In the genomic region with DNA sequence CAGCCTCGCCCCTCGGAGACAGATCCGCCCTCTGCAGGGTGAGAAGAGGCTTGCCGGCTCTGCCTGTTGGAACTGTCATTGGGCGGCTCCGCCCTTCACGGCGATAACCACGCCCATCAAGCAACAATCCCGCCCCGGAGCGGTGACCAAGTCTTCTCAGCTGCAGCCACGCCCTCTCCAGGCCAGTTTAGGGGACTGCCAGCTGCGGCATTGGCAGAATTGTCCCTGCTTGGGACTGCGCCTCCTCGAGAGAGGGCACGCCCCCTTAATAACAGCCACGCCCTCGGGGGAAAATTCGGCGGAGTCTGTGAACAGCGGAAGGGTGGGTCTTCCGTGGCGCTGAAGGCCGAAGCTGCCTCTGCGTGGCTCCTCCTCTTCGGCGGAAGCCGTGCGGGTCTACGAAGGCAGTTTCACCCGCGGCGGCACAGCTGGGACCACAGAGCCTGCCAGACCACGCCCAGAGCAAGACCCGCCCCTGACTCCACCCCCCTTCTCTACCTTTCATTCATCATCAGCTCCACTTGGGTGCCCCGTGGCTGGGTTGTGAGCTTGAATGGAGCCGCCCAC, we compare ENCODE assay signal across 7 mouse cellular contexts. TPM values are rescaled to one million over a fixed set of nuclear protein-coding genes. Genes with fewer than 3 reads are reported as not detected.
DNase-seq lines count a peak whose midpoint lies in the region; ATAC-seq lines count a peak whose summit lies in the region.

No protein-coding gene starts in this region.

- peak overlapping the region; percentile 71; the same call in 1 of the 2 replicates for H3K9ac ChIP-seq in embryonic facial prominence, embryonic 12.5 days
- H3K9ac ChIP-seq in limb, embryonic 11.5 days (ENCODE audit: low read length) = peak overlapping the region; percentile 67
- H3K9ac ChIP-seq in midbrain, embryonic 14.5 days (replicated peaks; ENCODE audit: low read length) = peak overlapping the region; percentile 92

- H3K27me3 ChIP-seq in embryonic facial prominence, embryonic 12.5 days = 0 out of 2 replicates have a peak, but pooled peaks cover 3% of the 10 kb centered on the region
- no peaks in the 10 kb centered on the region for H3K27me3 ChIP-seq in limb, embryonic 11.5 days (ENCODE audit: control insufficient read depth, insufficient read depth, low read length)
- no peaks in the 10 kb centered on the region for H3K27me3 ChIP-seq in midbrain, embryonic 14.5 days (ENCODE audit: control insufficient read depth, insufficient read depth, low read length)

- H3K27ac ChIP-seq in embryonic facial prominence, embryonic 12.5 days = peak overlapping the region; percentile 76
- no peak overlapping the region; the same call in 1 of the 2 replicates for H3K27ac ChIP-seq in limb, embryonic 11.5 days (replicated peaks; ENCODE audit: low read depth, low read length)
- peak overlapping the region; percentile 88 for H3K27ac ChIP-seq in midbrain, embryonic 14.5 days (replicated peaks; ENCODE audit: low read depth, low read length)

- H3K4me3 ChIP-seq in embryonic facial prominence, embryonic 12.5 days = peak overlapping the region; percentile 63
- peak overlapping the region; percentile 67 for H3K4me3 ChIP-seq in limb, embryonic 11.5 days (ENCODE audit: low read depth, low read length)
- H3K4me3 ChIP-seq in midbrain, embryonic 14.5 days (replicated peaks; ENCODE audit: low read depth, low read length) = peak overlapping the region; percentile 89

- H3K4me2 ChIP-seq in embryonic facial prominence, embryonic 12.5 days (replicated peaks) = peak overlapping the region; percentile 87
- peak overlapping the region; percentile 87 for H3K4me2 ChIP-seq in limb, embryonic 11.5 days (ENCODE audit: low read depth, severe bottlenecking)
- peak overlapping the region; percentile 86 for H3K4me2 ChIP-seq in midbrain, embryonic 14.5 days (ENCODE audit: low read length)

- H3K9me3 ChIP-seq in embryonic facial prominence, embryonic 12.5 days = no peaks in the 10 kb centered on the region
- H3K9me3 ChIP-seq in limb, embryonic 11.5 days (ENCODE audit: control insufficient read depth, low read length) = no peaks in the 10 kb centered on the region
- no peaks in the 10 kb centered on the region for H3K9me3 ChIP-seq in midbrain, embryonic 14.5 days (ENCODE audit: control insufficient read depth, low read length)

- WGBS in embryonic facial prominence, embryonic 12.5 days = under 1% methylated on average over 38 of the region's 38 CpGs
- under 1% methylated on average over 38 of the region's 38 CpGs for WGBS in limb, embryonic 11.5 days
- under 1% methylated on average over 38 of the region's 38 CpGs for WGBS in midbrain, embryonic 14.5 days

- H3K36me3 ChIP-seq in embryonic facial prominence, embryonic 12.5 days = peaks cover 26% of the 10 kb centered on the region; the same call in 1 of the 2 replicates
- H3K36me3 ChIP-seq in limb, embryonic 11.5 days (ENCODE audit: control insufficient read depth, insufficient read depth, low read length) = no peaks in the 10 kb centered on the region
- H3K36me3 ChIP-seq in midbrain, embryonic 14.5 days (ENCODE audit: control insufficient read depth, insufficient read depth, low read length) = peaks cover 27% of the 10 kb centered on the region

- ATAC-seq in embryonic facial prominence, embryonic 12.5 days (ENCODE audit: insufficient number of reproducible peaks, insufficient read depth, low FRiP score, low TSS enrichment) = peak; percentile 96
- peak; percentile 96 for ATAC-seq in limb, embryonic 11.5 days (ENCODE audit: insufficient number of reproducible peaks, low FRiP score, low TSS enrichment, low read depth)
- ATAC-seq in midbrain, embryonic 14.5 days (ENCODE audit: low FRiP score, low TSS enrichment) = peak; percentile 96

- peaks cover 11% of the 10 kb centered on the region for H3K4me1 ChIP-seq in embryonic facial prominence, embryonic 12.5 days
- 0 out of 2 replicates have a peak, but pooled peaks cover 5% of the 10 kb centered on the region for H3K4me1 ChIP-seq in limb, embryonic 11.5 days (ENCODE audit: control insufficient read depth, insufficient read depth, low read length)
- H3K4me1 ChIP-seq in midbrain, embryonic 14.5 days (ENCODE audit: control insufficient read depth, insufficient read depth, low read length) = peaks cover 10% of the 10 kb centered on the region

- DNase-seq in adrenal gland, postnatal 25 days = peak; percentile 98
- DNase-seq in heart, adult 11 months = peak; percentile 100
- peak; percentile 100 for DNase-seq in kidney, adult 18-20 months
- peak; percentile 99 for DNase-seq in limb, embryonic 11.5 days (ENCODE audit: low spot score)
- peak; percentile 99 for DNase-seq in midbrain, embryonic 14.5 days
- peak; percentile 99 for DNase-seq in spleen, adult 18-20 months

RNA-seq across cellular contexts. Expression of gene Limk1, which starts 0.4 kb away (rescaled TPM):
- total RNA-seq in adrenal gland, postnatal 25 days (2021) = 21.7 and 23.6 TPM in 2 replicates
- polyA plus RNA-seq in embryonic facial prominence, embryonic 12.5 days (2016; fragmentation: Nextera tagmentation; extraction: Ambion mirVana) = 12.3 and 13.8 TPM in 2 replicates
- polyA plus RNA-seq in limb, embryonic 11.5 days (2014; fragmentation: Nextera tagmentation; extraction: Ambion mirVana) = 5.4 and 5.6 TPM in 2 replicates
- polyA plus RNA-seq in midbrain, embryonic 14.5 days (2014; fragmentation: Nextera tagmentation; extraction: Ambion mirVana) = 22.3 and 39.4 TPM in 2 replicates

RNA-seq across cellular contexts. Expression of gene Eif4h, which starts 49.5 kb away (rescaled TPM):
- total RNA-seq in adrenal gland, postnatal 25 days (2021) = 273 and 304 TPM in 2 replicates
- polyA plus RNA-seq in embryonic facial prominence, embryonic 12.5 days (2016; fragmentation: Nextera tagmentation; extraction: Ambion mirVana) = 504 and 505 TPM in 2 replicates
- 551 and 553 TPM in 2 replicates for polyA plus RNA-seq in limb, embryonic 11.5 days (2014; fragmentation: Nextera tagmentation; extraction: Ambion mirVana)
- polyA plus RNA-seq in midbrain, embryonic 14.5 days (2014; fragmentation: Nextera tagmentation; extraction: Ambion mirVana) = 357 and 372 TPM in 2 replicates

RNA-seq across cellular contexts. Expression of gene Eln, which starts 58.3 kb away (rescaled TPM):
- 26.9 and 30.1 TPM in 2 replicates for total RNA-seq in adrenal gland, postnatal 25 days (2021)
- 32.7 and 35.4 TPM in 2 replicates for polyA plus RNA-seq in embryonic facial prominence, embryonic 12.5 days (2016; fragmentation: Nextera tagmentation; extraction: Ambion mirVana)
- polyA plus RNA-seq in limb, embryonic 11.5 days (2014; fragmentation: Nextera tagmentation; extraction: Ambion mirVana) = 3.8 and 4.2 TPM in 2 replicates
- polyA plus RNA-seq in midbrain, embryonic 14.5 days (2014; fragmentation: Nextera tagmentation; extraction: Ambion mirVana) = 2.0 and 3.4 TPM in 2 replicates
